Mouse (Mus musculus) CD8-positive naive resting alpha-beta T cell, adult 2 months (primary cell): ENCODE results near the gene Slc25a40.

Source experiments
- DNase-seq, 2 experiments: peaks; one replicate each; pipeline ENCODE4 v3.0.0; 2022; ENCODE audit warnings: low read depth in 2 of 2, low spot score in 2 of 2

The Slc25a40 gene

DNA sequence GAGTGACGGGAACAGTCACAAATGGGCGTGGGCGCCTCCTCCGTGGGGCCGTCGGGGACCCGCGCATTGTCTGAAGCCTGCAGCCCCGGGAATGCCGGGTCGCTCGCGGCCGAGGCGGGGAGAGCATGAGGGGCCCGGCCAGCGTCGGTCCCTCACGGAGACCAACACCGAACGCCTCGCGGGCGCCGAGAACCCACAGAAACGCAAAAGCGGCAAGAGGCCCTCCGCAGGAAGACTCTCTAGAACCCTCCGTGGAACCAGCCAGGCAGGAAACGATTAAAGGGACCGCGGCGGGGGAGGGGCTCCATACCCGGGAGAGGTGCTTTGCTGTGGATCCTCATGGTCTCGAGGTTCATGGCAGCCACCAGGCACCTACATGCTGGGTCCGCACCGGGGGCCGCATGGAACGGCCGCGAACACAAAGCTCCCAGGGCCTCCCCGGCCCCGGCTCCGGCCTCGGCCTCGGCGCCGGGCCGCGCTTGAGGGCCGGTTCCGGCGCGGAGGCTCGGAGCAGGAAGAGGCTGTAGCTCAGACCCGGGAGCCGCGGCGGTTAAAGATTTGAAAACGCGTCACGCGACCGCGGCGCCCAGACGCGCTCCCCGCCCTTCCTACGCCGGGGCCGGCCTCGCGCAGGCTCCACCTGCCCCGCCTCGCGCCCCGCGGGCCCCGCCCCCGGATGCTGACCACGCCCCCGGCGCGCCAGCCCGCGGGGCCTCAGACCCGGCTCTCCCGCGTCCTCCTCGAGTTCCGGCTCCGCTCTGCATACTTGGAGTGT is at the start of gene Slc25a40, which contains the start of gene Dbf4:
Gene Slc25a40 (plus strand): TSS at position 694 of the 775 bp plus-strand sequence.
Gene Dbf4 (minus strand): TSS at position 560 of the 775 bp plus-strand sequence.
- peak; percentile 91 to 92 for DNase-seq

DNA sequence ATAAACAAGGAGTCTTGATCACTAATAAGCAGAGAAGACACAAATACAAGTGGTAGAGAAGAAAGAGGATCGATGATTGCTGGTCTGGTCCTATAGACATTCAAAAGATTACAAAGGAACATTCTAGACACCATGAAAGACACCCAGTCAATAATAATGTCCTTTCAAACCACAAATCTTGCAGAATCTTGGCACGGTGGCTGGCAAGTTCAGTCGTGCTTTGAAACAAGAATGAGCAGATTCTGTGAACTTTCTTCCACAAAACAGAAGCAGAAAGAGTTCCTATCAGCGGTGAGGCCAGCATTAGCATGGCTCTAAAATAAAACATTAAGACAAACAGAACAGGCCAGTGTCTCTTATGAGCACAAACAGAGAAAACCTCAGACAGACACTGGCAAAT is 49.2 kb upstream of the Slc25a40 start:
- no peak for DNase-seq

DNA sequence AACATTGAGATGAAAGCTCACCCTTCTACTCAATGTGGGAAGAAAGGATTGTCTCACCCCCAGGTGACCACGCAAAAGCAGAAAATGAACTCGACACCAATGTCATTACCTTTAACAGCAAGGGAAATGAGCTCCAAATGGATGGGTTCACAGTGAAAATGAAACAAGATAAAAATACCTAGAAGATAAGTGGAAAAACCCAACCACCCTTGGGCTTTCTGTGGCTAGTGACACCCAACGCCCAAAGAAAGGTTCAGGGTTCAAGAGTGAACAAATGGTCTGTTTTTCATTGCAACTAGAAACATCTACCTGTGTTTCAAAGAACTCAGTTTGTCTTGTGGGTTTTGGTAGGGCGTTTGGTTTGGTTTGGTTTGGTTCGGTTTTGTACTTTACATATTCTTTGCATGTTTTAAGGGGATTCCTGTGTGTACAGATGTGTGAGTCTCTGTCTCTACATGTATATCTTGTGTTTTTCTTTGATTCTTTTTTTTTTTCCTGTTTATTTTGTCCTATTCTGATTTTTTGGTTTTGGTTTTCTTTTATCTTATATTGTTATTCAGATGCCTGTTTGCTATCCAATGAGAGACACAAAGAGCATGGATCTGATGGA is 48.2 kb upstream of the Slc25a40 start:
- DNase-seq: no peak

DNA sequence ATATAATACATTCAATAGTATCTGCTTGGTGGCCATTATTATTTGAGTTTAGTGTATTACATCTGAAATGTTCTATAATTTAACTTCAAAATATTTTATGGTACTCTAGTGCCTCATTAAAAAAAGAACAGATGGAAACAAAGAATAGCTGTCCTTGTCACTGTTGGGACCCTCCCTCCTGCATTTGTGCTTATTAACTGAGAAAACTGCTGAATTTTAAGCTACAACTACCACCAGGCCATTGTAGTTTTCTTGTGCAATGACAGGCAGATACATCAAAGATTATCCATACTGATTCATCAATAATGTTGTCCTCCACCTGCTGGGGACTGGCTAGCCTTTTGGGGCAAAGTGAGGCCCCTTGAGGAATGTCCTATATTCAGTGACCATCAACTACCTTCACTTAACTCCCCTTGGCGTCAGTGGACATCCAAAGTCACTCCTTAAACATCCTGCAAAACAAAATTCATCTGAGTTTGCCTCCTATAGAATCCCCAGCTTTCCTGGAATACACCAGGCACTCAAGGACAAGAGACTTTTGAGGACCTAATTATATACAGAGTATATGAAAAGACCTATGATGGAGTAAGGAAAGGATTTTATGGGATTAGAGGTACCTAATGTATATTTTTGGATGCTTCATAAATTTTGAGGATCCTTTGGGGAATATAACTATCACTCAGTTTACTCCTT is 28.6 kb upstream of the Slc25a40 start:
- DNase-seq: no peak

DNA sequence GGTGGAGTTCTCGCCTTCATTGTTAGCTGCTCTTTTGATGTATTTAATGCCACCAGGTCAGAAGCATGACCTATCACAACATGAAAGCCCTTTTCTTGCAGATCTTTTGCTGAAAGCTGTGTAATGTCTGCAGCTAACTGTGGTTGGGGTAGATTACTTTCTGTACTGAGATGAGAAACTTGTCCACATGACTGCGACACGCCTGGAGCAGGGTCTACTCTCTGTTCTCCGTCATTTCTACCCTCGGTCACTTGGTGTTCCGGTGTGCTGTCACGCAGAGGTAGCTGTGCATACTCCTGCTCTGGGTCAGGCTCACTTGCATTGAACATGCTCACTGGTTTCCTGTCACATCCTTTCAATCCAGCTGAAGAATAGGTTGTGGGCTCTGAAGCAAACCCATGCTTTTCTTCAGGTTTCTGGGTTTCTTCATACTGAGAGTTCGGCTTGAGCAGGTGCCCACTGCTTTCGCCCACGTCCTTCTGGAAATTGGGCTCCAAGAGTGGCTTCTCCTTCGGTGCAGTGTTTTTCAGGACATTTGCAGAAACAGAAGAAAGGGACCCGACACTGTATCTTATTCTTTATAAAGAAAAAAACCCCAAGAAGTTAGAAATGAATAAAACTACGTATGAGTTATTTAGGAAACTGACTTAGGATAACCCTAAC is 24.9 kb upstream of the Slc25a40 start:
- no peak for DNase-seq

DNA sequence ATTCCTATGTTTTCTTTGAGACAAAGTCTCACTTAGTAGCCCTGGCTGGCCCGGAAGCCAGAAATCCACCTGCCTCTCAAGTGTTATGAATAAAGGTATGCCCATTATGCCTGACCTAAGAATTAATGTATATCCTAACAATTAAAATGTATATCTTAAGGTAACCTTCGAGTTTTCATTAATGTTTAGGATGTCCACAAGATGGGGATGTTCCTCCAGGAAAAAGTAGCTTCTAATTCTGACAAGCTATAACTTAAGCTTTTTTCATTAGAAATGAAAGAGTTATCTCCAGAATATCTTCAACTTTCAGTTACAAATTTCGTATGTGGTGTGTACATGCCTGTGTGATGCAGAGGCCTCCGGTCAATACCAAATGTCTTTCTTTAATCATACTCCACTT is 13.9 kb upstream of the Slc25a40 start:
- DNase-seq: no peak

DNA sequence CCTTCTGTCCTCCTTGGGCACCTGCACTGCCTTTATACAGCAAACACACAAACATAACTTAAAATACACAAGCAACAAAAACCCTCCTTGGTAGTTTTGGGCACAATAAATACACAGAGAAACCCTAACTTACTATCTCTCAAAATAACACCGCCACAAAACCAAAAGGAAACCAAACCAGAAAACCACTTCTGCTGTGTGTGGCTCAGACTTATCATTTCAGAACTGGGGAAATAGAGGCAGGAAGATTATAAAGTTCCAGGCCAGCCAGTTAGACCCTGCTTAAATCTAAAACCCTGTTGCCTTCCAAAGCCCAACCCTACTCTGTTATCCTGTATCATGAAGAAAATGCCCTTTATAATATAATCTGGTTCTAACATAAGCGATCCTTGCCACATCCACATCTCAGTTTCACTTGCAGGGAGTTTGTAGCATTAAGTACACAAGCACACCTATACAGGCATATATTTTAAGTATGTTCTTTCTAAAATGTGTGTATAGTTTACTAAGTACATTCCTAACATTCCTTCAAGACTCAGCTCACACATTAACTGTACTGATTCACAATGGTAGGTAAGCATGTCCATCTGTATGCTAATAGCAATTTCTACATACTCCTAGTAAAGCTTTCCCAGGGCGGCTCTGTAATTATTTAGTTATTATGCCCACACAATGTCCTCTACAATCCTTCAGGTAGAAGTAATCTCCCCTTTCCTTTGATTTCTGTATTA is 5.8 kb upstream of the Slc25a40 start:
- no peak for DNase-seq

DNA sequence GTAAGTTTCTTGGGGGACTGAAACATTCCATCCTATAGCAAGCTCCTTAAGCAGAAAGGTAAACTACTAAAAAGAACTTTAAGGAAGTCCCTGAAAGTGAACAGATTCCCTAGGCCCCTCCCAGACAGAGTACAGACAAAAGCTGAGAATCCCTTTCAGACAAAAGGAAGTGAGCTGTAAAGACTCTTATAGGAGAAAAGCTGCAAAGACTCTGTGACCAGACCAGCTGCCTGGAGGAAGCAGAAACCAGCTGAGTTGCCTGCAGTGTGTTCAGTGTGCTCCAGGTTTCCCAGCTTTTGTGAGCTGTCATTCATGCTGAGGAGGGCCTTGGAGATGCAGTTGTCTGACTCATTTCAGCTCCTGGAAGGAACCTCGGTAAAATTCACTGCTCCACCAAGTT is 5.2 kb upstream of the Slc25a40 start:
- DNase-seq: no peak

DNA sequence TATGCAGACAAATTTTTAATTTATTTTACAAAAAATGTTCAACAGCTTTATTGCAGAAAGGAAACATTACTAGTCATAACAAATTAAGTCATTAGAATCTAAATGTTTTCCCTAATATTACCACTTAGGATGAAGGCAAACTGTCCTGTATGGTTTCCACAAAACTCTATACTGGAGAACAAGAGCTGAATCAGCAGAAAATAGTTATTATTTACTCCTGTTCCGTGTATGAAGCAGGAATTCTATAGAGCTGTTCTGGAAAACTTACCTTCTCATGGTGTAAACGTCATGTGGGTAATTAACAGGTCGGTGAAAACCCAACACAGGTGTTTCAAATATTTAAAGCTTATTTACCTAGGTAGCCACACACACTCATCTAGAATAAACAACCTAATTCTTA is 1.2 kb upstream of the Slc25a40 start:
- no peak for DNase-seq

DNA sequence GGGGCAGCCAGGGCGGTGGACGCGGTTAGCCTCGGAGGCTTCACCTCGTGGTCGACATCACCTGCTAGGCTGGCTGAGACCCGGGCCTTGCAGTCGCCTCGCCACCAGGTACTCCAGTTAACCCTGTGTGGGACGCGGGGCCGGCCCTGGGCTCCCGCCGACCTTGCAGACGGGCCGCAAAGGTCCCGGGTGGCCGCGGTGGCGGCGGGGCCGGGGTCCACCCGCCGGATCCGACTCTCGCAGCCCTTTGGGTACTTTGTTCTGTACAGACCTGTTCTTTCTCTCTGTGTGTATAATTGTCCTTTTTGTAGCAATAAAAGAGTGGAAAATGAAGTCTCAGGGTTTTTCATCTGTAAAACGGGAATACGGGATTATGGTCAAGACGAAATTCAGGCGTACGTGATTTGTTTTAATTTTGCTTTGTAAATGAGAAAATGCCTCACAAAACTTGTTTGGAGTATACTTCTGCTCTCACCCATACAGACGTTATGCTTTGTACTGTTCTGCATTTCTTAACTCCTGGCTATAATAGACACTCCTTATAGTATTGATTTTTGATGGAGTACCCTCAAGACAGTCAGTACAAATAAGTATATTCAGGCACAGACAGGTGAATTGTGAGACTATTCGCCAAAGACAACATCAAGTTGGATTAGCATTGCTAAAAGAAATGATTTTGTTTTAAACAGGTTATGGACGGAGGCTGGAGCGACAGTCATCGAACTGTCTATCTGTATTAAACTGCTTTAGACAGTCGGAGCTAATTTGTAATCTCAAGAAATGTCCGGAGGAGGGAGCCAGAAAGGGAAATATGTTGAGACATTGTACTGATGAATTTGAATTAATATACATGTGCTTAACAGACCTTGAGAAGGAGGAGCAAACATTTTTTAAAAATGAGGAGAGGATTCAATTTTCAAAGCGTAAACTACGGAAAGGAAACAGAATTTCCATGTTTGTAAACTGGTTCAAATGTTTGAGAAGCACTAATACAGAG is 580 bp downstream of the Slc25a40 start:
- DNase-seq: no peak

DNA sequence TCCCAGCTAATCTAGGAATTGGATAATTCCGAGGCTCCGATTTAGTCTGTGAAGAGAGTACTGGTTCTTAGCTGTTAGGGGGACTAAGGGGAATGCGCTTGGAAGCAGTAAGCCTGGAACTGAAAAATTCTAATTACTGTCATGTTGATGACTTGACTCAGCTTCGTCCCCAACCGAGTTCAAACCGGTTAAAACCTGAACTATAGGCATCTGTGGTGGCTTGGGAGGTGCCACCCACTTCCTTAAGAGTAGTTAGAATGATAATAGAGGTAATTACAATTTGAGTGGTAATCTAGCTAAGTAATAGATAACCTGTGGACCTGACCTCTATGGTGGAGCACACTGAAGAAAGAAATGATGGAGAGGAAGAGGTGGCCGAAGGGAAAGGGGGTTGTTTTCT is 1.5 kb downstream of the Slc25a40 start:
- DNase-seq: peak in 1 of 2 experiments; percentile 39

DNA sequence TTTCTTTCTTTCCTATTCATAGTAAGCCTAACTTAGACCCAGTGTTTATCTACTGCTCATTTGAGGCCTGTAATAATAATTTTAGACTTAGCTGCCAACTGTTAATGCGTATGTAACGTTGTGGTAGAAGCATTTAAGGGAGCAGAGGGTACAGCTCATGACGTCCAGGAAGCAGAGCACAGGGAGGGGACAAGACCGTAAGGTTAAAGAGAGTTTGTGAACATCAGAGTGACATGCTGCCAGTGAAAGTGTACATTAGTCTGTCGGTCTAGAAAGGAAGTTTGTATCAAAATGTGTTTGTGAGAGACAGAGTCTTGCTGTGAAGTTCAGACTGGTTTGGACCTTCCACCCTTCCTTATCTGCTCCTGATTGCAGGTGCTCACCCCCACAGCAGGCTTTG is 3.2 kb downstream of the Slc25a40 start:
- DNase-seq: peak; percentile 32 to 37

DNA sequence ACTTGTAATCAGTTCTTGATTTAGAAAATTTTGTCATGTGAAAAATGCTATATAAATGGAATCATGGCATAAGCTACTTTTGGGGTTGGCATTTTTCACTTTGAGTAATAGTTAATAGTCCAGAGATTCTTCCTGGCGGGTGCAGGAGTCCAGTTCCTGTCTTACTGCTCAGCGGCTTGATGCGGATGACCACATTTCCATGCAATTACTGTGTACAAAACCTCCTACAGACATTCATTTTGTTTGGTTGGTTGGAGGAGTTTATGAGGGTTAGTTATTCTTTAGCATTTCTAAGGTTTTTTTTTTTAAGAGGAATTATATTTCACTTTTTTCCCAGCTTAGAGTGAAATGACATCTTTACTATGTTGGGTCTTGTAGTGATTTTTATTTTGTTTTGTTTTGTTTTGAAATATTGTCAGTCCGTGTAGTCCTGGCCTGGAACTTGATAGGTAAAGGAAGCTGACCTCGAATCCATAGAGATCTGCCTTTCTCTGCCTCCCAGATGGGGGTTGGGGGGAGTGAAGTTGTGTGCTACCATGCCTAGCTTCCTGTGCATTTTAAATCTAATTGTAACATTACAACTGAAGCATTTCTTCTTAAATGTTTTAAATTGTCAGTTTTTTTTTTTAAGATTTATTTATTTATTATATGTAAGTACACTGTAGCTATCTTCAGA is 15.0 kb downstream of the Slc25a40 start:
- no peak for DNase-seq

DNA sequence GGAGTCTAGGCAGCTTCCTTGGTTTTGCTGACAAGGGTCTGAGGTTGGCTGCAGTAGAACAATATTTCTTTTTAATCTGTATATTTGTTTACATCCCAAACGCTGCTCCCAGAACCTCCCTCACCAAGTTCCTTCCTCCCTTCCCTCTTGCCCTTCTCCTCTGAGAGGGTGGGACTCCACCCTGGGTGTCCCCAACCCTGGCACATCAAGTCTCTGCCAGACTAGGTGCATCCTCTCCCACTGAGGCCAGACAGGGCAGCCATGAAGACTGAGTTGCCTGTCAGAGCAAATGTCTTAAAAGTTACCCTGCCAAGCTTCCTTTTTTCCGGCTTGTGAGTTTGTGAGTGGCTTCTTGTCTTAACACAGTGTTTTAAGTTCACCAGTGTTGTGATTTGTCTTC is 16.4 kb downstream of the Slc25a40 start:
- no peak for DNase-seq

DNA sequence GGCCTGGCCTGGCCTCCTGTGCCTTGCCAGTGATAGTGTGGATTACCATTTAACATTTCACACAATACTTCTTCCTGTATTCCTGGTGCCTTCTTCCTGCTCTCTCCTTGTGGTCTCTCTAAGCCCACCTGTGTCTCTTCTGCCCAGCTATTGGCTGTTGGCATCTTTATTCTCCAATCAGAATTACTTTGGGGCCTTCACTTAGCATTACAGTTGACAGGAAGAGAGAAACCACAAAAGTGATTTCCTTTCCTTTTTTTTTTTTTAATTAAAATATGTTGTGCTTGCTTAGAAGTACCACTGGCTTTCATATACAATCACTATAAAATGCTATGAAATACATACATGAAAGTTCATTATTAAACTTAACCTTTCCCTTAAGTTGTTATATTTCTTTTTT is 32.9 kb downstream of the Slc25a40 start:
- no peak for DNase-seq

DNA sequence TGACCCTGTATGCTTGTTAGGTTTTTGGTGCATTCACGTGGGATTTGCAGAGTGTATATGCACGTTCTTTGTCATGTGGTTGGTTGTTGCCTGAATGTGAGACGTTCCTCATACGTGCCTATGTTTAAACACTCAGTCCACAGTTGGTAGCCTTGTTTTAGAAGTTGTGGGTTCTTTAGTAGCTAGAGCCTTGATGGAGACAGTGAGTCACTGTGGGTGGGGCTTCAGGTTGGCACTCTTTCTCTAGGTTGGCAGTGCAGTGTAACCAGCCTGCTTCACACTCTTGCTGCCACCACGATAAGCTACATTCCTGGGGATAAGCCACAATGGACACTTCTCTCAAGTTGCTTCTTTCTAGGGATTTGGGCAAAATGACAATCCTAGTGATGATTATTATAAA is 33.9 kb downstream of the Slc25a40 start:
- no peak for DNase-seq

DNA sequence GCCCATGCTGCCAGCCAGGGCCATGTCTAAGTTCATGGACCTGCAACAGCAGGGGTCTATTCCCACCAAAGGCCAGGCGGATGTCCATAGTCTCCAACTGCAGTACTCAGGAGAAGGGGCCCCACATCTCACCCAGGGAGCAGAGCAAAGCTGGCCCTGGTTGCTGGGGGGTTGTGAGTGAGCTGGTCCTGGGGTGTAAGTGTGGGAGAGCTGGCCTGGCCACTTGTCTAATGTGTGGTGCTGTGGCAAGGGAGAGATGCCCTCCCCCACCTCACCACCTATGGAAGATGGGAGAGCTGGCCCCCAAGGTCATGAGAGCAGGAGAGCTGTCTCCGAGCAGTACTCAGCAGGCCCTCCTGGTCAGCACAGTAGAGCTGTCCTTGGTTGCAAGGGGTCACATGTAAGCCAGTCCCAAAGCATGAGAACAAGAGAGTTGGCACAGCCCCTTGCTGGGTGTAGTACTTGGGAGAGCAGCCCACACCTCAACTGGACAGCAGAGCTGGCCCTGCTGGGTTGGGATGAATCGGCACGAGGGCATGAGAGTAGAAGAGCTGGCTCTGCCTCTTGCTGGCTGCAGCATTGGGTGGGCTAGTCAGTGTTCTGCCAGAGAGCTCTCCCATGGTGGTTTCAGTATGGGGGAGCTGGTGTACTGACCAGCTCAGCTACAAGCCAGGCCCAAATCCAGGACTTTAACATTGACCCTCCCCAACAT is 65.5 kb downstream of the Slc25a40 start:
- DNase-seq: no peak

DNA sequence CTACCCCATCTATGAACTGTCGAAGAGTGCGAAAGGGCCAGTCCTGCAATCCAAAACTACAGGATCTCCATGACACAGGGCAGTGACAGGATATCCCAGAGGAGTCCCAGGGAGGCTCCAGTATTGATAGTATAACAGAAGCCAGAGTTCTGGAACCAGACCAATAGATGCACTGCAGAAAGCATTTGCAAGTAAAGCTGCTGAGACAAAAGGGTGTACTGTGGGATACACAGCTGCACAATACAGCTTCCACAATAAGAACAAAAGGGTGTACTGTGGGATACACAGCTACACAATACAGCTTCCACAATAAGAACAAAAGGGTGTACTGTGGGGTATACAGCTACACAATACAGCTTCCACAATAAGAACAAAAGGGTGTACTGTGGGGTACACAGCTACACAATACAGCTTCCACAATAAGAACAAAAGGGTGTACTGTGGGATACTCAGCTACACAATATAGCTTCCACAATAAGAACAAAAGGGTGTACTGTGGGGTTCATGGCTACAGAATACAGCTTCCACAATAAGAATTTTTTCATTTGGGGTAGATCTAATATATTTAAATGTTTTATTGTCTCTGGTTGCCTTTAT is 66.1 kb downstream of the Slc25a40 start:
- DNase-seq: no peak
